Mouse (Mus musculus) Patski (cell line): ENCODE data around the gene Zfp280b. TPM values are rescaled to one million over a fixed set of nuclear protein-coding genes. Genes with fewer than 3 reads are reported as not detected.

Source experiments
- ATAC-seq: fragments of 100-300 bp; one replicate; pipeline ENCODE4 v1.8.0; 2021
- CTCF ChIA-PET: fragments of 350-600 bp; sonication (Branson Sonifier 250); formaldehyde crosslinking; loops from one replicate; lab custom pipeline; 2022; ENCODE audit warnings: inconsistent platforms; lab: Charles Lee
- POLR2A ChIA-PET: fragments of 350-600 bp; sonication (Branson Sonifier 250); formaldehyde crosslinking; loops from one replicate; lab custom pipeline; 2022; ENCODE audit warnings: antibody characterized with exemption, inconsistent platforms; lab: Charles Lee
- DNase-seq: peaks from one replicate; pipeline ENCODE4 v3.0.0-alpha.2; 2011; ENCODE audit warnings: low read depth, low spot score
- H3K27me3 ChIP-seq: fragments of 371-371 bp; one replicate; pipeline ENCODE4 v1.5.1; 2021
- CTCF ChIP-seq: fragments of 100-300 bp; IDR thresholded peaks from one replicate; pipeline ENCODE4 v1.5.1; 2021
- in situ Hi-C: fragments of 300-500 bp; cut with MboI; formaldehyde crosslinking; loops from 3 replicates; pipeline ENCODE4 v1.11.1; 2018; ENCODE audit warnings: low pct_unique_long_range_greater_than_20kb, mixed read lengths
- polyA plus RNA-seq: library from polyadenylated mRNA; unstranded; gene quantifications from one replicate; pipeline ENCODE4 v1.2.3, GENCODE M21; 2021

Gene Zfp280b
- polyA plus RNA-seq, 1 experiment from 2014 or later: 8.9 TPM

- H3K27me3 ChIP-seq: peaks cover 4% of the 10 kb centered on the region
- CTCF ChIA-PET: no interaction called here
- in situ Hi-C loops: no loop called here
- no peak for ATAC-seq
- no peak for TF ChIP-seq CTCF
- no peak for DNase-seq
- POLR2A ChIA-PET: no interaction called here
Measured at GRCm38 (mm10) chr10:76006385-76006784, 26.1 kb upstream of the Zfp280b start.

GRCm38 (mm10) chr10:76009812-76010211 is 22.6 kb upstream of the Zfp280b start:
- no peak for ATAC-seq
- TF ChIP-seq CTCF: no peak
- ChIA-PET CTCF (no interaction called here), POLR2A (no interaction called here)
- in situ Hi-C loops: no loop called here
- no peak for DNase-seq
- H3K27me3 ChIP-seq: no peaks in the 10 kb centered on the region

DNA sequence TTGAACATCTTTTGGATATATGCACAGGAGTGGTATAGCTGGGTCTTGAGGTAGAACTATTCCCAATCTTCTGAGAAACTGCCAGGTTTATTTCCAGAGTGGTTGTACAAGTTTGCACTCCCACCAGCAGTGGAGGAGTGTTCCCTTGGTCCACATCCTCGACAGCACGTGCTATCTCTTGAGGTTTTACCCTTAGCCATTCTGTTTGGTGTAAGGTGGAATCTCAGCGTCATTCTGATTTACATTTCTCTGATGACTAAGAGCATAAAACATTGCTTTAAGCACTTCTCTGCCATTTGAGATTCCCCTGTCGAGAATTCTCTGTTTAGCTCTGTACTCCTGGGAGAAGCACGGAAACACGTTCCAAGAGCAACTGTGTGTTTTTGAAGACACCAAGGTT is 19.5 kb upstream of the Zfp280b start:
- in situ Hi-C loops: no loop called here
- ATAC-seq: no peak
- ChIA-PET CTCF (no interaction called here), POLR2A (no interaction called here)
- TF ChIP-seq CTCF: no peak
- no peaks in the 10 kb centered on the region for H3K27me3 ChIP-seq
- DNase-seq: no peak

DNA sequence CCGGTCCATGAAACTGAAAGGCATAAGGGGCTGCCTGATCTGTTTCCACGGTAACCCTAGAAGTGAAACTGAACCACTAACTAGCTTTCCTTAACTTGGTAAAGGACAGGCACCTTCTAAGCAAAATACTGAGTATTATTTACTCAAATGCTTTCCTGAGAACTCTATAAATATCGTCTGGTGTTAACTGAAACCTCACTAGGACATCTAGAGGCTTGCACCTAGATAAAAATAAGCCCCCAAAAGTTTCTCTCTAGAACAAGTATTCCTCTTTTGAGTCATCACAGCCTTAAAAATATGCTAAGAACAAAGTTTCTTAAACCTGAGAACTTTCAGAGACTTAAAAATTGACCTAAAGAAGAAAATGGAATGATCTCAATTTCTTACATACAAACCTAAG is 15.6 kb upstream of the Zfp280b start:
- CTCF ChIA-PET: no interaction called here
- no peaks in the 10 kb centered on the region for H3K27me3 ChIP-seq
- DNase-seq (no peak), ATAC-seq (no peak)
- in situ Hi-C loops: no loop called here
- POLR2A ChIA-PET: no interaction called here
- TF ChIP-seq CTCF: peak; percentile 0

DNA sequence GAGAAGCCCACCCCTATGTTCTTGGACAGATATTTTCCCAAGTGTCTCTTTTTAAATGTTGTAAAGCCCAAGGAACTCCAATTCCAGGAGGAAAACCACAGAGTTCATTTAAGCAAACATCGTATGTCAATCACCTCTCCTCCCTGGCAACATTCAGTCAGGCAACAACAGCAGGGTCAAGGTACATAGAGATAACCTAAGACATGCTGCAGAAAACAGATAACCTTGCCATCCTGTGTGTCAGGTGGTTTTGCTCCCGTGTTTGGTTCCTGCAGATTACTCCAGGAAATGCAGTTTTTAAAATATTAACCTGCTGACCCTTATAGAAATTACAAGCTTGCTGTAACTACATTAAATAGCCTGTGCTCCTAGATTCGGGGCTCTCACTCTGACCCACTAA is 10.7 kb upstream of the Zfp280b start:
- no peaks in the 10 kb centered on the region for H3K27me3 ChIP-seq
- CTCF ChIA-PET: interaction anchor here (1.0 kb wide), 1 partner anchor 10 kb away, joined by 3 read pairs; no protein-coding TSS in a partner anchor
- in situ Hi-C loops: no loop called here
- no peak for TF ChIP-seq CTCF
- no peak for DNase-seq
- POLR2A ChIA-PET: no interaction called here
- no peak for ATAC-seq

- no peaks in the 10 kb centered on the region for H3K27me3 ChIP-seq
- no peak for TF ChIP-seq CTCF
- POLR2A ChIA-PET: no interaction called here
- CTCF ChIA-PET: no interaction called here
- in situ Hi-C loops: no loop called here
- ATAC-seq: no peak
- no peak for DNase-seq
Measured at GRCm38 (mm10) chr10:76023921-76024320, 8.5 kb upstream of the Zfp280b start.

GRCm38 (mm10) chr10:76025470-76026190 is 6.8 kb upstream of the Zfp280b start:
- no peak for ATAC-seq
- POLR2A ChIA-PET: interaction anchor here (0.6 kb wide), 1 partner anchor 24 kb away, joined by 3 read pairs; no protein-coding TSS in a partner anchor
- no peaks in the 10 kb centered on the region for H3K27me3 ChIP-seq
- CTCF ChIA-PET: interaction anchor here (1.4 kb wide), 1 partner anchor 10 kb away, joined by 3 read pairs; no protein-coding TSS in a partner anchor
- DNase-seq: no peak
- in situ Hi-C loops: no loop called here
- no peak for TF ChIP-seq CTCF

DNA sequence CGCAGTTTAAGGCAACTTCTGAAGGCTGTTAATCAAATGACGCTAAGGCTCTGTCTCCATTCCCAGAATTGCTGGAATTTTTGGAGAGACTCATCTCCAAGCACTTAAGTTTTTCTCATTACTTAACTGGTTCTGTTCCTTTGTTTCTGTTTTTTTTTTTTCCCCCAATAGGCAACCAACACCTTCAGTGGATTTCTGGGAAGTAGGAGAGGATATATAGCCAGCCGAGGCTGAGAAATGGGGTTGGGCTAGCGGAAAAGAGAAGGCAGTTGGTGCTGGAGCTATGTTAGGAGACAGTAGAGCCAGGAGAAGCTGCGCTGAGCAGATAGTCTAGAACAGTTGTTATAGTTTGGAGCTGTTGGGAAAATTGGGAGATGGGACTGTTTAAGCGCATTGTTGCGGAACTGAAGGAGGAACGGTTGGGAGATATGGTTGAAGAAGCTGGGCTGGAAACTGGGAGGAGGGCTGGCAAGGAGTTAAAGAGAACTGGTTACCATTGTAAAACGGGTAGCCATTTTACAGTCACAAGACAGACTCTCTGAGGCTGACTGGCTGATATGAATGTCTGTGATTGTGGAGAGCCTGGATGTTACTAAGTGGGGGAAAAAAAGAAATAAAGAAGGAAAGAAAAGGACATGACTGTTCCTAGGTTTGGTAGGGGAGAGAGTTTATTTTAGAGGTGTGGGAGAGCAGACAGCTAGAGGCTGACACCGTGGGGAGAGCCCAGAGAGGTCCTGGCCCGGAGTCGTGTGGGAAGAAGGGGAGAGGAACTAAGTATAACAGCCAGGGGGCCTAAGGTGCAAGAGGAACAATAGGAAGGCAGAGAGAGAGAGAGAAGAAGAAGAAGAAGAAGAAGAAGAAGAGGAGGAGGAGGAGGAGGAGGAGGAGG is 5.1 kb upstream of the Zfp280b start:
- no peaks in the 10 kb centered on the region for H3K27me3 ChIP-seq
- no peak for TF ChIP-seq CTCF
- no peak for ATAC-seq
- DNase-seq: no peak
- POLR2A ChIA-PET: interaction anchor here (0.6 kb wide), 1 partner anchor 186 kb away, joined by 3 read pairs; no protein-coding TSS in a partner anchor
- CTCF ChIA-PET: no interaction called here
- in situ Hi-C loops: no loop called here

DNA sequence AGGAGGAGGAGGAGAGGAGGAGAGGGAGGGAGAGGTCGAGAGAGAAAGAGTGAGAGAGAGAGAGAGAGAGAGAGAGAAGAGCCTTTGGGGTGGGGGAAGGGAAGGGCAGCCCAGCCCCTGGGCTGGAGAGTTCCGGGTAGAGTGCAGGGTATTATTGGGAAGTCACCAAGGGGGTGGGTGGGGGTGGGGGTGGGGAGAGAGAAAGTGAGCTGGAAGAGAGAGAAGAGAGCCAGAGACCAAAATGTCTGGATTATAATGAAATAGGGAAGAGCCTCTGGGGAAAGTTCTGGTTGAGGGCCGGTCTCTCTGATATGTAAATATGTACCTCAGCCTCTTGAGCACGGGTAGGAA is 4.5 kb upstream of the Zfp280b start:
- CTCF ChIA-PET: no interaction called here
- DNase-seq (no peak), ATAC-seq (no peak)
- TF ChIP-seq CTCF: no peak
- no peaks in the 10 kb centered on the region for H3K27me3 ChIP-seq
- POLR2A ChIA-PET: no interaction called here
- in situ Hi-C loops: no loop called here

GRCm38 (mm10) chr10:76028396-76028795 is 4.1 kb upstream of the Zfp280b start:
- ChIA-PET POLR2A (no interaction called here), CTCF (no interaction called here)
- ATAC-seq: no peak
- TF ChIP-seq CTCF: no peak
- in situ Hi-C loops: no loop called here
- no peaks in the 10 kb centered on the region for H3K27me3 ChIP-seq
- no peak for DNase-seq

DNA sequence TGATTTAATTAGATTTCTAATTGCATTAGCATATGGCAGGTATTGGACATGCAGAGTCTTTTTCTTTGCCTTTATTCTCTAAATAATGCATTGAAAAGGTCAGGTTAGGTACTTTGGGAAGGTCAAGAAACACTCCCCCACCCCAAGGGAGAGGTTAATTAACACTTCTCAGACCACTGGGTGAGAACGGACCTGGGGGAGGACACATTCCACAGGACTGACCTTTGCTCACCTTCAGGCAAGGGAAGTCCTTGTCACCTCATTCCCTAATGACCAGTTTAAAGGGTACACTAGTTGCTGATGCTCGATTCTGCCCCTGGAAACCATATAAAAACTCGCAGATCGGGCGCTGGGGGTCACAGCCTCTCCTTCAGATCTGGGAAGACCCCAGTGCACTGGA is 3.2 kb upstream of the Zfp280b start:
- ChIA-PET POLR2A (no interaction called here), CTCF (no interaction called here)
- no peak for TF ChIP-seq CTCF
- in situ Hi-C loops: no loop called here
- DNase-seq (no peak), ATAC-seq (no peak)
- H3K27me3 ChIP-seq: no peaks in the 10 kb centered on the region
